Mouse (Mus musculus): Measurements from ENCODE around the gene Trio.
"Not testable (repeated sequence)": the region's sequence is repeated elsewhere in the genome, so short reads cannot be mapped to it uniquely, and the experiment has no call there.

Gene Trio

GRCm38 (mm10) chr15:27872286-27872685 lies 153.4 kb downstream of the Trio start:
- no peak for DNase-seq

GRCm38 (mm10) chr15:27871708-27872107 lies 153.9 kb downstream of the Trio start:
- no peak for DNase-seq

GRCm38 (mm10) chr15:27871260-27871659 lies 154.4 kb downstream of the Trio start:
- DNase-seq = no peak

- no peak for DNase-seq
These were observed 156.6 kb downstream of the Trio start for GRCm38 (mm10) chr15:27869001-27869400.

- no peak for DNase-seq
These were observed 157.8 kb downstream of the Trio start for GRCm38 (mm10) chr15:27867831-27868230.

- no peak for DNase-seq
These were observed 159.2 kb downstream of the Trio start for GRCm38 (mm10) chr15:27866471-27866870.

- no peak for DNase-seq
These were observed 159.6 kb downstream of the Trio start for GRCm38 (mm10) chr15:27866053-27866452.

GRCm38 (mm10) chr15:27864397-27864796 lies 161.3 kb downstream of the Trio start:
- no peak for DNase-seq

- no peak for DNase-seq
These were observed 162.7 kb downstream of the Trio start for GRCm38 (mm10) chr15:27862949-27863348.

- DNase-seq = no peak
These were observed 165.2 kb downstream of the Trio start for GRCm38 (mm10) chr15:27860439-27860838.

- peak; percentile 42 to 51 for DNase-seq
These were observed 166.1 kb downstream of the Trio start for GRCm38 (mm10) chr15:27859590-27859989.

GRCm38 (mm10) chr15:27859115-27859514 lies 166.5 kb downstream of the Trio start:
- peak in 1 of 2 experiments; percentile 18 for DNase-seq

- DNase-seq = no peak
These were observed 167.3 kb downstream of the Trio start for GRCm38 (mm10) chr15:27858179-27858819.

- no peak for DNase-seq
These were observed 168.4 kb downstream of the Trio start for GRCm38 (mm10) chr15:27857242-27857641.

GRCm38 (mm10) chr15:27856050-27856787 lies 169.4 kb downstream of the Trio start:
- DNase-seq = peak; percentile 13 to 31

GRCm38 (mm10) chr15:27851312-27851711 lies 174.3 kb downstream of the Trio start:
- no peak for DNase-seq

GRCm38 (mm10) chr15:27850904-27851303 lies 174.7 kb downstream of the Trio start:
- peak; percentile 64 to 72 for DNase-seq

GRCm38 (mm10) chr15:27849910-27850309 lies 175.7 kb downstream of the Trio start:
- no peak for DNase-seq

- no peak for DNase-seq
These were observed 184.0 kb downstream of the Trio start for GRCm38 (mm10) chr15:27841696-27842095.

GRCm38 (mm10) chr15:27840579-27840978 lies 185.1 kb downstream of the Trio start:
- DNase-seq = no peak

GRCm38 (mm10) chr15:27840125-27840524 lies 185.5 kb downstream of the Trio start:
- DNase-seq = no peak

- DNase-seq = no peak
These were observed 194.0 kb downstream of the Trio start for GRCm38 (mm10) chr15:27831646-27832045.

- DNase-seq = not testable (repeated sequence)
These were observed 197.8 kb downstream of the Trio start for GRCm38 (mm10) chr15:27827871-27828270.

- no peak for DNase-seq
These were observed 198.8 kb downstream of the Trio start for GRCm38 (mm10) chr15:27826886-27827285.

Measured in kidney, postnatal 4 days (tissue).